Mouse (Mus musculus) c-Kit-positive CD71-positive TER-119-negative erythroid progenitor cells, embryonic 14.5 days (primary cell): ENCODE results near the gene Eno2.

Experiments
- DNase-seq: peaks from one replicate; pipeline ENCODE4 v3.0.0-alpha.2; 2013; ENCODE audit warnings: low read depth

Eno2 gene

GRCm38 (mm10) chr6:124740211-124740887, 29.1 kb downstream of the Eno2 start:
- peak; percentile 65 for DNase-seq

DNA sequence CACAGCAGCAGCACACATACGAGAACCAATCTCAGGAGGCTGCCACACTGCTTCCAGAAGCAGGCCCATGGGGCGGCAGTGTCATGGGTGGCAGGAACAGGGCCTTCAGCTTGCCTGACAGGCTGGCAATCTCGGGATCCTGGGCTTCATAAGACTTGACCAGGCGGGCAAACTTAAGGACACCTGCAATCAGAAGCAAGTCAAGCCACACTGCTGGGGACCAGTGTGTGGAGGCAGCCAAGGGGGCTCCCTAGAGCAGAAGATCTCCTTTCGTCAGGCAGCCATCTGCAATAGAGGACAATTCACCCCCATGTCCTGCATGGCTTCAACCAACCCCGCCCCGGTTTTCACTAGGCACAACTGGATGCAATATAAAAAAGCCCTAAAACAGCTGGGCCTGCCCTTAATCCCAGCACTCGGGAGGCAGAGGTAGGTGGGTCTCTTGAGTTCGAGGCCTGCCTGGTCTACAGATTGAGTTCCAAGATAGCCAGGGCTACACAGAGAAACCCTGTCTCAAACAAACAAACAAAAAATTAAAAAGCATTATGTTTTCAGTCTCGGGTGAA, 30.2 kb downstream of the Eno2 start:
- no peak for DNase-seq

GRCm38 (mm10) chr6:124738511-124739023, 30.9 kb downstream of the Eno2 start, which contains the start of gene Ptpn6:
Gene Ptpn6 (minus strand): TSS chr6:124738714.
- DNase-seq, result no peak

- no peak for DNase-seq
Measured at GRCm38 (mm10) chr6:124737040-124737439, 32.4 kb downstream of the Eno2 start.

DNA sequence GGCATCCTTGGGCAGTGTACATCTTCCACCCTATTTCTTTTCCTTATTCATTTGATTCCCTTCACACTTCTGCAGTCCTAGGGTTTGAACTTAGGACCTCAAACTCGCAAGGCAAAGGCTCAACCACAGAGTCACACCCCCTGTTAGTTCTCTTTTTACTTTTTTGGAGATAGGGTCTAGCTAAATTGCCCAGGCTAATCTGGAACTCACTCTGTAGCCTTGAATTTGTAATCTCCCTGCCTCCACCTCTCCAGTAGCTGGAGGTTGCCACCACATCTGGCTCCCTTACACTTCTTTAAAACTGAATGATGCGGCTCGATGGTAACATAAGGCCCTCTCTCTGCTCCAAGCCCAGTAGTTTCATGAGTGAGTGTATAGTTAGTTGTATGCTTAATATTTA, 35.1 kb downstream of the Eno2 start:
- no peak for DNase-seq

DNA sequence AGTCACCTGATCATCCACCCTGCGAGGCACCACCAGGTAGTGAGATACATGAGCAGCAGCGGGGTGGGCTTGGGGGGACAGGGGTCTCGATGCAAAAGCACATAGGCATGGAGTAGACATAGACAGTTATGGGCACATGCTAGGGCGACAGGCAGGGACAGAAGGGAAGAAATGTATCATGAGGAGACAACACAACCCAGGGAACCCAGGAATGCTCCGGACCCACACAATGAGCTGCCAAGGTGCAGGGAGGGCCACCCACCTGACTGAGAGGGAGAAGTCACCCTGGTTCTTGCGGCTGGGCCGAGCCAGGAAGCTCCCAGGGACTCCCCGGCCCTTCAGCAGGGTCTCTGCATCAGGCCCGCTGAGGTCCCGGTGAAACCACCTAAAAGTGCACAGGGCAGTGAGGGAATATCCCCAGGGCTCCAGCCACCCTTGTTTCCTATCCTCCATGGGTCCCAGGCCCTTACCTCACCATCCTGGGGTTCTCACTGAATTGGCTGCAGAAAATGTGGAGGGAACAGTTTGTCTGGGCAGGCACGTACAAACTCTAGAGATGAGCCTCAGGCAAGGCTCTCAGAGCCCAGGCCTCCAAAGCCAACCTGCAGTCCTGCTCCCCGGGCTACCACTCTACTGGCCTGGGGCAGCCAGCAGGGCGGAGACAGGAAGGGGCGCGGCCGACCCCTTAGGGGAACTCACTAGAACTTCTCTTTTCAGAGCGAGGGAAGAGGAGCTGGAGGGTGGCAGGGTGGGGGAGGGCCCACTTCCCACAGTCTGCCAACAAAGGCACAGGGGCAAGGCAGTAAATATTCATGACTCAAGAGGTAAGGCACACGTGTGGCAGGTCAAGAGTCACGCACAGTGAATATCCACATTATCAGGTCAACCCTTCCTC, 36.8 kb downstream of the Eno2 start:
- no peak for DNase-seq

DNA sequence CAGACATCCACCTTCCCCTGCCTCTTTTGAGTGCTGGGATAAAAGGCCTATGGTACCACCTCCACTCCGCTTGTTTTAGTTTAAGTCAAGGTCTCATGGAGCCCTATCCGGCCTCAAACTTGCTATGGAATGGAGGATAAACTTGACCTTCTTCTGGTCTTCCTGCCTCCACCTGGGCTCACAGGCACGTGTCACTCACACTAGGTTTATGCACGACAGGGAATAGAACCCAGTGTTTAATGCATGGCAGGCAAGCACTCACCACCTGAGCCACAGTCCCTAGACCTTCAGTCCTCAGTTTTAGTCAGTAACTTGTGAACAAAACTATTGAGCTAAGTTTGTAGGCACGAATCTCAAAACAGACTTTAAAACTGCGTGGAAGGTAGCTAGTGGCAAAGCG, 38.4 kb downstream of the Eno2 start:
- DNase-seq, result no peak

- no peak for DNase-seq
Measured at GRCm38 (mm10) chr6:124729850-124730705, 39.4 kb downstream of the Eno2 start.

DNA sequence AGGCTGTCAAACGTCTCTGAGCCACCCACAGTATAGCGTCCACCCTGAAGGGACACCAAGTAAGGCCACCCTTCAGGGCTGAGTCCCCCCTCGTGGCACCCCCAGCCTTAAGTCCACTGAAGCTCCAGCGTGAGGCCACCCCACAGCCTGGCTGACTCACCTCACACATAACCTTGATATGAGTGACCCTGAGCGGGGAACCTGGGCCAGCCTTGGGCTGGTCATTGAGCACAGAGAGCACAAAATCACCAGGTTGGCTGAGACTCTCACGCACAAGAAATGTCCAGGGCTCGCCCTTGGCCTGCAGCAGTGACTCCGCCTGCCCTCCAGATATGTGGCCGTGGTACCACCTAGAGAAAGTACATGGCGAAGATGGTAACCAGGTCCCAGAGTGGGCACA, 40.9 kb downstream of the Eno2 start:
- no peak for DNase-seq

GRCm38 (mm10) chr6:124724472-124724871, 45.0 kb downstream of the Eno2 start:
- DNase-seq, result no peak

GRCm38 (mm10) chr6:124723541-124723940, 45.9 kb downstream of the Eno2 start:
- DNase-seq, result no peak

DNA sequence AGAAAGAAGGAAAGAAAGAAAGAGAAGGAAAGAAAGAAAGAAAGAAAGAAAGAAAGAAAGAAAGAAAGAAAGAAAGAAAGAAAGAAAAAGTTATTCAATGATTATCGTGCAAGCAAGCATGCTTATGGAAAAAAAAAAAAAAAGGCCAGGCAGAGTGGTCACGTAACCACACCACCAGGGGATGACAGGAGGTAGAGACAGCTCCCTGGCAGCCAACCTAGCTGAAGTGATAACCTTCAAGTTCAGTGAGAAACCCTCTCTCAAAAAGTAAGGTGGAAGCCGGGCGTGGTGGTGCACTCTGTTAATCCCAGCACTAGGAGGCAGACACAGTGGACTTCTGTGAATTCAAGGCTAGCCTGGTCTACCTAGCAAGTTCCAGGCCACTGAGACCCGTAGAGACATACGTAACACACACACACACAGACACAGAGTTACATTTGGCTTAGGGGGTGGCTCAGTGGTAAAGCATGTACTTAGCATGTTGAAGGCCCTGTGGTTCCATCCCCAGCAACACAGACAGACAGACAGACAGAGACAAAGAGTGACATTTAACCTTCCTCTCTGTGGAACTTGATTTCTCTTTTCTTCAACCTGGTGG, 46.5 kb downstream of the Eno2 start:
- DNase-seq, result no peak

DNA sequence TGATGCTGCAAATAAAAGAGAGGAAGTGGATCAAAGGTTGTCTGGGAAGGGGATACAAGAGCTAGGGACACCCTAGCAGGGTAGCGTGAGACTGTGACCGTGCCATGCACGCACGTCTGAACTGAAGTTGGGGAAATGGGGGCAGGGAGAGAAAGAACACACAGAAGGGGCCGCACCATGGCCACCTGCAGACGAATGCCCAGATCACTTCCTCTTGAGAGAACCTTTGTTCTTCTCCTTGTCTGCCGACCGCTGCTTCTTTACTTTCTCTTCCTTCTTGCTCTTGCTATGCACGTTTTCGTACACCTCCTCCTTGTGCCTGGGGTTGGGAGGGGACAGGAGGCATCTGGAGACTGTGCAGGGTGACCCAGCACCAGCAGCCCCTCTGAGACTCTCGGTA, 48.6 kb downstream of the Eno2 start:
- DNase-seq, result no peak

- no peak for DNase-seq
Measured at GRCm38 (mm10) chr6:124719354-124719978, 50.0 kb downstream of the Eno2 start.

- no peak for DNase-seq
Measured at GRCm38 (mm10) chr6:124718703-124719102, 50.8 kb downstream of the Eno2 start.

DNA sequence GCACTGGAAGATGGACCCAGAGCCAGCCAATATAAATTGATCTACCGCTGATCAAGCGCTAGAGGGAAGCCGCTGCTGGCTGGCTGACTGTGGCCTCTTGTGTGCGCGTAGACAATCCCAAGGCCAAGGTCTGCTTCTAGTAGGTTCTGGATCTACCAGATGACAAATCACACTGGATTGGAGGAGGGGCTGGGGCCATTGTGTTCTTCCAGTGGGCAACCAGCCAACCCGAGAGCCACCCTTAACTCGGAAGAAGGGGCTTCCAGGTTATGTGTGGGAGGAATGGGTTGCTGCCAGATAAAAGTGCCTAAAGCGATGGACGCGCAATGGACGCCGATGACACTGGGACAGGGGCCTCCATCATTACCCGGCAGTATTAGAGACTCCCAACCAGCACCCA, 51.5 kb downstream of the Eno2 start:
- no peak for DNase-seq

GRCm38 (mm10) chr6:124716864-124717490, 52.5 kb downstream of the Eno2 start:
- DNase-seq, result no peak

- no peak for DNase-seq
Measured at GRCm38 (mm10) chr6:124712918-124713317, 56.6 kb downstream of the Eno2 start.

GRCm38 (mm10) chr6:124711824-124712782, 57.4 kb downstream of the Eno2 start, which contains the start of the genes Emg1 and Phb2:
Gene Emg1 (minus strand): TSS chr6:124712178.
Gene Phb2 (plus strand): TSS chr6:124712336.
- peak; percentile 97 for DNase-seq
